Mouse (Mus musculus) activated CD4-positive, CD25-positive, alpha-beta regulatory T cell (primary cell): ENCODE data around the gene Fam81a. TPM values are rescaled to one million over a fixed set of nuclear protein-coding genes. Genes with fewer than 3 reads are reported as not detected.

Experiments used
- polyA plus RNA-seq, 2 experiments: library from polyadenylated mRNA; unstranded; fragments of 100-300 nt; shearing (Covaris generic); gene quantifications; one replicate each; pipeline ENCODE4 v1.2.1; 2017

Fam81a gene
- under 1 TPM; 0.60 to 0.86 TPM for polyA plus RNA-seq

GRCm38 (mm10) chr9:70142460-70142859 lies at the start of gene Fam81a:
Gene Fam81a (minus strand): TSS chr9:70142560.

Other genes with a start within 250 kb of the Fam81a start
- 100 to 1,000 TPM; 103 to 115 TPM for gene Bnip2, start 153.1 kb downstream of the Fam81a start, polyA plus RNA-seq
- 100 to 1,000 TPM; 130 to 168 TPM for gene Gtf2a2, start 130.0 kb downstream of the Fam81a start, polyA plus RNA-seq
- gene Gcnt3, start 104.5 kb downstream of the Fam81a start, polyA plus RNA-seq: under 1 TPM in 1 of 2 experiments, not detected in 1; 0.44 TPM
- 10 to 100 TPM; 29.5 to 59.8 TPM for gene Myo1e, start 64.8 kb upstream of the Fam81a start, polyA plus RNA-seq